Mouse (Mus musculus): ENCODE results near the gene Rufy2. TPM values are rescaled to one million over a fixed set of nuclear protein-coding genes. Genes with fewer than 3 reads are reported as not detected.
A peak's percentile ranks its signal among the peaks of the same experiment; 100 is the strongest.

The Rufy2 gene
- total and polyA plus RNA-seq, 3 experiments, result 4.9 to 6.8 (median 5.8) TPM

DNA sequence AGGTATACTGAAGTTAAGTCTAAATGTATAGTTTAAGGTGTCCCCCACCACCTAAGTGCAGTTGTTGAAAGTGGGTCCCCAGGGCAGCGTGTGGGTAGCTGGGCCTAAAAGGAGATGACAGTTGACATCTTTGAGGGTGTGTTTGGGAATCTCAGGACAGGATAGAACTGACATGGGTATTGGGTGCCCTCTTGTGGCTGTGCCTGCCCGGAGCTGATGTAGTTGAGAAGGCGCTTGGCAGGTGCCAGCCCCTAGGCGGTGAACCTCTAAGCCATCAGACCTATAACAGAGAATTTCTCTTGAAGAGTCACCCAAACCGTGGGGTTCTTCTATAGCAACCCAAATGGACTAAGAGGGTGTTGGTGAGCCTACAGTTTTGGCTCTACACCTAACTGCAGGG is 86.0 kb downstream of the Rufy2 start (continued):
- peak; percentile 94 for TF ChIP-seq RAD21 (IDR thresholded peaks at IDR 0.05; ENCODE audit: low read depth, low read length)
- 0 out of 2 replicates have a peak, but pooled peaks have one; percentile 15 for TF ChIP-seq MAX (IDR thresholded peaks at IDR 0.05; ENCODE audit: low read length)
- TF ChIP-seq MXI1 (IDR thresholded peaks at IDR 0.05; ENCODE audit: low read depth, low read length), result peak; percentile 58; the same call in 1 of the 2 replicates
- no peak for TF ChIP-seq TBP (conservative IDR thresholded peaks at IDR 0.05; ENCODE audit: low read depth, low read length)
- TF ChIP-seq POLR2AphosphoS2 (IDR thresholded peaks at IDR 0.05; ENCODE audit: low read depth, low read length), result no peak
- TF ChIP-seq UBTF (IDR thresholded peaks at IDR 0.05; ENCODE audit: low read depth, low read length), result no peak
- no peak for TF ChIP-seq MAFK (IDR thresholded peaks at IDR 0.05; ENCODE audit: insufficient replicate concordance, low read length)
- TF ChIP-seq HCFC1 (IDR thresholded peaks at IDR 0.05; ENCODE audit: low read depth, low read length), result 0 out of 2 replicates have a peak, but pooled peaks have one; percentile 26

Other genes with a start within 250 kb of the Rufy2 start
- 41.5 and 57.0 TPM in 2 replicates for gene Ccar1, start 187.9 kb upstream of the Rufy2 start, total RNA-seq (2012; rRNA removed)
- gene Ccar1, start 187.9 kb upstream of the Rufy2 start, total RNA-seq (2014; rRNA removed), result 43.1 and 48.4 TPM in 2 replicates
- 125 and 134 TPM in 2 replicates for gene Ccar1, start 187.9 kb upstream of the Rufy2 start, polyA plus RNA-seq (2012; ENCODE audit: insufficient read length, low read depth)
- gene Tet1, start 71.2 kb upstream of the Rufy2 start, total RNA-seq (2012; rRNA removed), result 0.50 and 0.55 TPM in 2 replicates
- gene Tet1, start 71.2 kb upstream of the Rufy2 start, total RNA-seq (2014; rRNA removed), result 0.23 and 0.31 TPM in 2 replicates
- gene Tet1, start 71.2 kb upstream of the Rufy2 start, polyA plus RNA-seq (2012; ENCODE audit: insufficient read length, low read depth), result 0.34 and 0.60 TPM in 2 replicates
- gene Slc25a16, start 59.6 kb upstream of the Rufy2 start, total RNA-seq (2012; rRNA removed), result 9.8 and 12.0 TPM in 2 replicates
- 27.0 TPM in 2 replicates for gene Slc25a16, start 59.6 kb upstream of the Rufy2 start, total RNA-seq (2014; rRNA removed)
- 12.1 and 16.8 TPM in 2 replicates for gene Slc25a16, start 59.6 kb upstream of the Rufy2 start, polyA plus RNA-seq (2012; ENCODE audit: insufficient read length, low read depth)
- 31.7 and 38.6 TPM in 2 replicates for gene Dna2, start 33.2 kb upstream of the Rufy2 start, total RNA-seq (2012; rRNA removed)
- gene Dna2, start 33.2 kb upstream of the Rufy2 start, total RNA-seq (2014; rRNA removed), result 38.6 and 41.2 TPM in 2 replicates
- 33.1 and 33.4 TPM in 2 replicates for gene Dna2, start 33.2 kb upstream of the Rufy2 start, polyA plus RNA-seq (2012; ENCODE audit: insufficient read length, low read depth)
- 12.8 and 15.1 TPM in 2 replicates for gene Hnrnph3, start 44.0 kb downstream of the Rufy2 start, total RNA-seq (2012; rRNA removed)
- 9.5 and 11.7 TPM in 2 replicates for gene Hnrnph3, start 44.0 kb downstream of the Rufy2 start, total RNA-seq (2014; rRNA removed)
- 37.8 and 55.2 TPM in 2 replicates for gene Hnrnph3, start 44.0 kb downstream of the Rufy2 start, polyA plus RNA-seq (2012; ENCODE audit: insufficient read length, low read depth)
- gene Pbld2, start 44.1 kb downstream of the Rufy2 start, total RNA-seq (2012; rRNA removed), result 0.55 and 0.72 TPM in 2 replicates
- gene Pbld2, start 44.1 kb downstream of the Rufy2 start, total RNA-seq (2014; rRNA removed), result 0.19 and 0.76 TPM in 2 replicates
- 0.26 TPM in 1 of 2 replicates, not detected in the other for gene Pbld2, start 44.1 kb downstream of the Rufy2 start, polyA plus RNA-seq (2012; ENCODE audit: insufficient read length, low read depth)
- 0.04 and 0.25 TPM in 2 replicates for gene Pbld1, start 79.9 kb downstream of the Rufy2 start, total RNA-seq (2012; rRNA removed)
- gene Pbld1, start 79.9 kb downstream of the Rufy2 start, total RNA-seq (2014; rRNA removed), result not detected in 2 replicates
- gene Pbld1, start 79.9 kb downstream of the Rufy2 start, polyA plus RNA-seq (2012; ENCODE audit: insufficient read length, low read depth), result 0.49 TPM in 1 of 2 replicates, not detected in the other
- gene Atoh7, start 119.4 kb downstream of the Rufy2 start, total RNA-seq (2012; rRNA removed), result not detected in 2 replicates
- gene Atoh7, start 119.4 kb downstream of the Rufy2 start, total RNA-seq (2014; rRNA removed), result not detected in 2 replicates
- not detected in 2 replicates for gene Atoh7, start 119.4 kb downstream of the Rufy2 start, polyA plus RNA-seq (2012; ENCODE audit: insufficient read length, low read depth)
- gene Mypn, start 223.7 kb downstream of the Rufy2 start, total RNA-seq (2012; rRNA removed), result 0.08 and 0.17 TPM in 2 replicates
- 0.39 and 0.47 TPM in 2 replicates for gene Mypn, start 223.7 kb downstream of the Rufy2 start, total RNA-seq (2014; rRNA removed)
- gene Mypn, start 223.7 kb downstream of the Rufy2 start, polyA plus RNA-seq (2012; ENCODE audit: insufficient read length, low read depth), result 0.46 and 0.81 TPM in 2 replicates